Mouse (Mus musculus): ENCODE results near the gene Ak1.

GRCm38 (mm10) chr2:32574497-32574896, 47.1 kb upstream of the Ak1 start, which contains the start of gene Pip5kl1:
- no peak for TF ChIP-seq E2F4 (IDR thresholded peaks at IDR 0.05; ENCODE audit: insufficient replicate concordance, low read depth, low read length)
- no peak for TF ChIP-seq CTCF (conservative IDR thresholded peaks at IDR 0.05 in 1 of 2, IDR thresholded peaks at IDR 0.05 in 1 of 2; ENCODE audit: low read depth in 2 of 2, low read length in 2 of 2)
- TF ChIP-seq EP300 (IDR thresholded peaks at IDR 0.05; ENCODE audit: low read length), result no peak
- TF ChIP-seq MAX (IDR thresholded peaks at IDR 0.05; ENCODE audit: low read length), result no peak

All from CH12.LX (cell line).